Comparison of ENCODE assay signal across 10 mouse cellular contexts in genomic region chr19:56425492-56425891, GRCm38 (mm10). TPM values are rescaled to one million over a fixed set of nuclear protein-coding genes. Genes with fewer than 3 reads are reported as not detected.
A peak's percentile ranks its signal among the peaks of the same experiment; 100 is the strongest.
DNase-seq lines count a peak whose midpoint lies in the region; ATAC-seq lines count a peak whose summit lies in the region.
"Had no signal": no experiment of that assay in that cellular context is flagged by ENCODE, and none has a peak within 500 bp of the region (broad histone marks: within the 10 kb centered on the region; RNA-seq: fewer than 3 reads in every experiment).

No protein-coding gene starts in this region.

- no peaks in the 10 kb centered on the region for H3K9me3 ChIP-seq in forebrain, embryonic 14.5 days (replicated peaks; ENCODE audit: control insufficient read depth, low read length)
- no peaks in the 10 kb centered on the region for H3K9me3 ChIP-seq in forebrain, embryonic 16.5 days (ENCODE audit: control insufficient read depth, low read length)
- H3K9me3 ChIP-seq in midbrain, embryonic 10.5 days (replicated peaks), result no peaks in the 10 kb centered on the region
- H3K9me3 ChIP-seq: liver, embryonic 15.5 days had no signal

- no peak for DNase-seq in forebrain, embryonic 14.5 days (ENCODE audit: low spot score)
- peak; percentile 54 for DNase-seq in adrenal gland, postnatal 10 days
- DNase-seq in heart, postnatal 10 days, result peak; percentile 52 to 59
- no peak for DNase-seq in midbrain, embryonic 10.5 days (ENCODE audit: low spot score)
- no peak for DNase-seq in urinary bladder, postnatal 14 days (ENCODE audit: low spot score)
- DNase-seq in spleen, postnatal 36 days (ENCODE audit: low spot score in 2 of 2), result no peak
- DNase-seq in natural killer cell, adult 2 months (ENCODE audit: low spot score in 2 of 2), result no peak
- DNase-seq: cerebellum, adult 18-20 months had no signal

- no peak for ATAC-seq in forebrain, embryonic 14.5 days
- no peak for ATAC-seq in forebrain, embryonic 16.5 days

- WGBS in forebrain, embryonic 14.5 days, result 65% methylated on average over 9 of the region's 9 CpGs
- WGBS in forebrain, embryonic 16.5 days, result 66% methylated on average over 9 of the region's 9 CpGs
- 66% methylated on average over 9 of the region's 9 CpGs for WGBS in midbrain, embryonic 10.5 days

- H3K27ac ChIP-seq in forebrain, embryonic 14.5 days (ENCODE audit: low read depth, low read length), result peak overlapping the region; percentile 48; the same call in 1 of the 2 replicates
- no peak overlapping the region for H3K27ac ChIP-seq in forebrain, embryonic 16.5 days (ENCODE audit: low read length)
- peak overlapping the region; percentile 33; the same call in 1 of the 2 replicates for H3K27ac ChIP-seq in midbrain, embryonic 10.5 days (replicated peaks)
- H3K27ac ChIP-seq: liver, embryonic 15.5 days had no signal

- no peak overlapping the region for H3K4me3 ChIP-seq in forebrain, embryonic 14.5 days (ENCODE audit: low read depth, low read length)
- no peak overlapping the region for H3K4me3 ChIP-seq in forebrain, embryonic 16.5 days (replicated peaks; ENCODE audit: low read length)
- H3K4me3 ChIP-seq in midbrain, embryonic 10.5 days, result no peak overlapping the region
- H3K4me3 ChIP-seq: liver, embryonic 15.5 days had no signal

- no peaks in the 10 kb centered on the region for H3K36me3 ChIP-seq in forebrain, embryonic 14.5 days (ENCODE audit: control insufficient read depth, insufficient read depth, low read length)
- no peaks in the 10 kb centered on the region for H3K36me3 ChIP-seq in forebrain, embryonic 16.5 days (ENCODE audit: control insufficient read depth, insufficient read depth)
- H3K36me3 ChIP-seq in midbrain, embryonic 10.5 days, result no peaks in the 10 kb centered on the region
- H3K36me3 ChIP-seq: liver, embryonic 15.5 days had no signal

- intact Hi-C loops in heart, postnatal 10 days (cut with DNase I), result no loop called here

- peaks cover 3% of the 10 kb centered on the region for H3K4me1 ChIP-seq in forebrain, embryonic 14.5 days (ENCODE audit: control insufficient read depth, insufficient read depth, low read length)
- H3K4me1 ChIP-seq in forebrain, embryonic 16.5 days (replicated peaks; ENCODE audit: control insufficient read depth, insufficient read depth, low read length), result peaks cover 9% of the 10 kb centered on the region; the same call in 1 of the 2 replicates
- H3K4me1 ChIP-seq in midbrain, embryonic 10.5 days, result peaks cover 18% of the 10 kb centered on the region

- no peak overlapping the region for H3K4me2 ChIP-seq in forebrain, embryonic 14.5 days (ENCODE audit: low read length)
- no peak overlapping the region for H3K4me2 ChIP-seq in forebrain, embryonic 16.5 days (ENCODE audit: low read length)
- H3K4me2 ChIP-seq: liver, embryonic 15.5 days had no signal

- peak overlapping the region; percentile 13; the same call in 1 of the 2 replicates for H3K9ac ChIP-seq in forebrain, embryonic 14.5 days (ENCODE audit: low read length)
- no peak overlapping the region for H3K9ac ChIP-seq in forebrain, embryonic 16.5 days (replicated peaks; ENCODE audit: low read depth, low read length)
- H3K9ac ChIP-seq: liver, embryonic 15.5 days had no signal

- no peaks in the 10 kb centered on the region for H3K27me3 ChIP-seq in forebrain, embryonic 14.5 days (replicated peaks; ENCODE audit: control insufficient read depth, insufficient read depth, low read length)
- H3K27me3 ChIP-seq in forebrain, embryonic 16.5 days (replicated peaks; ENCODE audit: control insufficient read depth, insufficient read depth, low read length), result no peaks in the 10 kb centered on the region
- 0 out of 2 replicates have a peak, but pooled peaks cover 3% of the 10 kb centered on the region for H3K27me3 ChIP-seq in midbrain, embryonic 10.5 days (ENCODE audit: low read depth, poor library complexity, severe bottlenecking)
- H3K27me3 ChIP-seq: liver, embryonic 15.5 days had no signal

RNA-seq across cellular contexts. Expression of gene Casp7, which starts 28.6 kb away (rescaled TPM):
- 13.1 and 17.4 TPM in 2 replicates for polyA plus RNA-seq in forebrain, embryonic 14.5 days (2014; fragmentation: Nextera tagmentation; extraction: Ambion mirVana)
- 15.1 and 17.2 TPM in 2 replicates for polyA plus RNA-seq in forebrain, embryonic 16.5 days (2015; fragmentation: Nextera tagmentation; extraction: Ambion mirVana)
- 10 to 100 TPM; 16.7 to 21.5 TPM for total RNA-seq in adrenal gland, postnatal 10 days (2021)
- total RNA-seq in heart, postnatal 10 days (2021), result 10 to 100 TPM; 20.7 to 23.8 TPM
- 14.7 and 17.1 TPM in 2 replicates for polyA plus RNA-seq in midbrain, embryonic 10.5 days (2016; fragmentation: Nextera tagmentation; extraction: Ambion mirVana)

RNA-seq across cellular contexts. Expression of gene Nrap, which starts 35.7 kb away (rescaled TPM):
- polyA plus RNA-seq in forebrain, embryonic 14.5 days (2014; fragmentation: Nextera tagmentation; extraction: Ambion mirVana), result 0.14 and 0.55 TPM in 2 replicates
- polyA plus RNA-seq in forebrain, embryonic 16.5 days (2015; fragmentation: Nextera tagmentation; extraction: Ambion mirVana), result 0.22 and 0.27 TPM in 2 replicates
- total RNA-seq in adrenal gland, postnatal 10 days (2021), result 10 to 100 TPM; 10.2 to 44.0 TPM
- total RNA-seq in heart, postnatal 10 days (2021), result 100 to 1,000 TPM; 290 to 325 TPM
- 0.06 and 0.24 TPM in 2 replicates for polyA plus RNA-seq in midbrain, embryonic 10.5 days (2016; fragmentation: Nextera tagmentation; extraction: Ambion mirVana)

RNA-seq across cellular contexts. Expression of gene Plekhs1, which starts 35.9 kb away (rescaled TPM):
- polyA plus RNA-seq in forebrain, embryonic 14.5 days (2014; fragmentation: Nextera tagmentation; extraction: Ambion mirVana), result 0.28 TPM in 1 of 2 replicates, not detected in the other
- polyA plus RNA-seq in forebrain, embryonic 16.5 days (2015; fragmentation: Nextera tagmentation; extraction: Ambion mirVana), result 0.09 and 0.21 TPM in 2 replicates
- total RNA-seq in adrenal gland, postnatal 10 days (2021), result under 1 TPM; 0.12 to 0.36 TPM
- under 1 TPM; 0.25 to 0.41 TPM for total RNA-seq in heart, postnatal 10 days (2021)
- 0.16 TPM in 1 of 2 replicates, not detected in the other for polyA plus RNA-seq in midbrain, embryonic 10.5 days (2016; fragmentation: Nextera tagmentation; extraction: Ambion mirVana)
- polyA plus RNA-seq: liver, embryonic 15.5 days had no signal

Comparison
In these comparisons a context has a peak if more than half of its experiments do, and no peak if none do; other contexts are left out.
1. DNase-seq: peak in adrenal gland, postnatal 10 days (single experiment) and heart, postnatal 10 days (2 of 2); none in forebrain, embryonic 14.5 days (single experiment), midbrain, embryonic 10.5 days (single experiment), urinary bladder, postnatal 14 days (single experiment), spleen, postnatal 36 days (0 of 2) and natural killer cell, adult 2 months (0 of 2).